Mouse (Mus musculus) G1E (cell line): ENCODE data around the gene Gpat3.

ENCODE experiments used
- CTCF ChIP-seq: IDR thresholded peaks from 2 replicates; pipeline ENCODE4 v1.5.1; 2012; ENCODE audit warnings: low read depth, low read length, inconsistent platforms, mixed read lengths
- GATA1 ChIP-seq: IDR thresholded peaks from 2 replicates; pipeline ENCODE4 v1.6.1; 2012; ENCODE audit warnings: borderline replicate concordance, low read length, inconsistent platforms, mixed read lengths
- GATA2 ChIP-seq: IDR thresholded peaks from 2 replicates; pipeline ENCODE4 v1.6.1; 2012; ENCODE audit warnings: low read depth, low read length, inconsistent platforms, borderline replicate concordance
- POLR2AphosphoS5 ChIP-seq: IDR thresholded peaks from 2 replicates; pipeline ENCODE4 v1.6.1; 2012; ENCODE audit warnings: low read depth, low read length, inconsistent platforms; ENCODE audit not compliant: insufficient replicate concordance
- TAL1 ChIP-seq: conservative IDR thresholded peaks from 2 replicates; pipeline ENCODE4 v1.6.1; 2012; ENCODE audit warnings: low read depth, low read length, inconsistent platforms, mixed read lengths

- TF ChIP-seq CTCF (no peak), POLR2AphosphoS5 (no peak), GATA1 (no peak), GATA2 (no peak), TAL1 (no peak)
These were observed 8.4 kb downstream of the Gpat3 start for GRCm38 (mm10) chr5:100853963-100854362.
